ENCODE assay signal across 8 mouse cellular contexts in genomic region chr5:120587616-120587926, GRCm38 (mm10). TPM values are rescaled to one million over a fixed set of nuclear protein-coding genes. Genes with fewer than 3 reads are reported as not detected.
DNase-seq lines count a peak whose midpoint lies in the region; ATAC-seq and TF ChIP-seq lines count a peak whose summit lies in the region.

No protein-coding gene starts in this region.

- 17% methylated on average over 9 of the region's 9 CpGs for WGBS in heart, embryonic 12.5 days

- H3K4me2 ChIP-seq in heart, embryonic 12.5 days: peak overlapping the region; percentile 92

- TF ChIP-seq CTCF in testis, adult 2 months (IDR thresholded peaks at IDR 0.05; ENCODE audit: control insufficient read depth, insufficient read depth, insufficient replicate concordance, low read depth, low read length): no peak

- 0 out of 2 replicates have a peak, but pooled peaks have one; percentile 12 for ATAC-seq in heart, embryonic 12.5 days (ENCODE audit: insufficient number of reproducible peaks, low FRiP score)
- peak; percentile 39 for ATAC-seq in megakaryocyte-erythroid progenitor cell, adult 5-6 weeks (replicated peaks; ENCODE audit: low FRiP score, low TSS enrichment, poor library complexity, severe bottlenecking)

- peaks cover 24% of the 10 kb centered on the region for H3K4me1 ChIP-seq in testis, adult 2 months (ENCODE audit: control insufficient read depth, insufficient read depth, low read length)
- peaks cover 27% of the 10 kb centered on the region for H3K4me1 ChIP-seq in heart, embryonic 12.5 days (replicated peaks)

- DNase-seq in testis, postnatal 10 days (ENCODE audit: low spot score): no peak
- DNase-seq in kidney, postnatal 36 days: peak; percentile 75
- peak; percentile 78 for DNase-seq in thymus, postnatal 0 days (ENCODE audit: low spot score)
- DNase-seq in cerebellum, postnatal 4 days (ENCODE audit: low spot score in 2 of 2): no peak
- DNase-seq in adrenal gland, postnatal 10 days: no peak

- H3K27ac ChIP-seq in testis, adult 2 months (ENCODE audit: control insufficient read depth, insufficient read depth, low read depth, low read length): peak overlapping the region; percentile 5; the same call in 1 of the 2 replicates
- peak overlapping the region; percentile 82 for H3K27ac ChIP-seq in heart, embryonic 12.5 days (ENCODE audit: poor library complexity, severe bottlenecking)

- peak overlapping the region; percentile 93 for H3K9ac ChIP-seq in heart, embryonic 12.5 days

- H3K36me3 ChIP-seq in testis, adult 2 months (ENCODE audit: control insufficient read depth, insufficient read depth, low read length): no peaks in the 10 kb centered on the region
- peaks cover 22% of the 10 kb centered on the region for H3K36me3 ChIP-seq in heart, embryonic 12.5 days

- no peak for TF ChIP-seq POLR2A in testis, adult 2 months (IDR thresholded peaks at IDR 0.05; ENCODE audit: control insufficient read depth, low read depth, low read length)

- H3K4me3 ChIP-seq in testis, adult 2 months (ENCODE audit: control insufficient read depth, low read depth, low read length): peak overlapping the region; percentile 85
- peak overlapping the region; percentile 93 for H3K4me3 ChIP-seq in heart, embryonic 12.5 days

- no peaks in the 10 kb centered on the region for H3K27me3 ChIP-seq in testis, adult 2 months (ENCODE audit: control insufficient read depth, insufficient read depth, low read length)
- H3K27me3 ChIP-seq in heart, embryonic 12.5 days (replicated peaks): no peaks in the 10 kb centered on the region

- H3K9me3 ChIP-seq in heart, embryonic 12.5 days (replicated peaks): no peaks in the 10 kb centered on the region

RNA-seq across cellular contexts. Expression of gene Tpcn1, which starts 0.9 kb away (rescaled TPM):
- polyA plus RNA-seq in testis, adult 2 months (2012; rRNA removed): 18.7 and 20.7 TPM in 2 replicates
- 17.1 and 17.3 TPM in 2 replicates for polyA plus RNA-seq in heart, embryonic 12.5 days (2016; fragmentation: Nextera tagmentation; extraction: Ambion mirVana)
- 71.7 and 84.7 TPM in 2 replicates for total RNA-seq in megakaryocyte-erythroid progenitor cell, adult 5-6 weeks (2014; fragmentation: Nextera tagmentation)
- total RNA-seq in megakaryocyte-erythroid progenitor cell, adult 5-6 weeks (2017): 16.0 and 19.1 TPM in 2 replicates
- polyA plus RNA-seq in thymus, postnatal 0 days (2015; fragmentation: Nextera tagmentation; extraction: Ambion mirVana): 33.3 and 48.6 TPM in 2 replicates
- total RNA-seq in adrenal gland, postnatal 10 days (2021): 10 to 100 TPM; 53.1 to 60.4 TPM

RNA-seq across cellular contexts. Expression of gene Iqcd, which starts 1.2 kb away (rescaled TPM):
- polyA plus RNA-seq in testis, adult 2 months (2012; rRNA removed): 77.3 and 85.9 TPM in 2 replicates
- 0.19 and 0.33 TPM in 2 replicates for polyA plus RNA-seq in heart, embryonic 12.5 days (2016; fragmentation: Nextera tagmentation; extraction: Ambion mirVana)
- 6.4 and 9.0 TPM in 2 replicates for total RNA-seq in megakaryocyte-erythroid progenitor cell, adult 5-6 weeks (2014; fragmentation: Nextera tagmentation)
- total RNA-seq in megakaryocyte-erythroid progenitor cell, adult 5-6 weeks (2017): 6.3 and 7.9 TPM in 2 replicates
- polyA plus RNA-seq in thymus, postnatal 0 days (2015; fragmentation: Nextera tagmentation; extraction: Ambion mirVana): 1.5 and 1.7 TPM in 2 replicates
- total RNA-seq in adrenal gland, postnatal 10 days (2021): under 1 TPM; 0.42 to 0.51 TPM

RNA-seq across cellular contexts. Expression of gene Rita1, which starts 24.8 kb away (rescaled TPM):
- polyA plus RNA-seq in testis, adult 2 months (2012; rRNA removed): 9.0 and 13.2 TPM in 2 replicates
- 9.1 and 10.8 TPM in 2 replicates for polyA plus RNA-seq in heart, embryonic 12.5 days (2016; fragmentation: Nextera tagmentation; extraction: Ambion mirVana)
- 9.9 and 11.8 TPM in 2 replicates for total RNA-seq in megakaryocyte-erythroid progenitor cell, adult 5-6 weeks (2014; fragmentation: Nextera tagmentation)
- 5.5 and 6.9 TPM in 2 replicates for total RNA-seq in megakaryocyte-erythroid progenitor cell, adult 5-6 weeks (2017)
- polyA plus RNA-seq in thymus, postnatal 0 days (2015; fragmentation: Nextera tagmentation; extraction: Ambion mirVana): 10.7 TPM in 2 replicates
- 10 to 100 TPM; 12.9 to 17.4 TPM for total RNA-seq in adrenal gland, postnatal 10 days (2021)

RNA-seq across cellular contexts. Expression of gene Ddx54, which starts 25.0 kb away (rescaled TPM):
- 14.9 and 16.6 TPM in 2 replicates for polyA plus RNA-seq in testis, adult 2 months (2012; rRNA removed)
- 38.7 and 38.8 TPM in 2 replicates for polyA plus RNA-seq in heart, embryonic 12.5 days (2016; fragmentation: Nextera tagmentation; extraction: Ambion mirVana)
- total RNA-seq in megakaryocyte-erythroid progenitor cell, adult 5-6 weeks (2014; fragmentation: Nextera tagmentation): 28.3 and 41.7 TPM in 2 replicates
- total RNA-seq in megakaryocyte-erythroid progenitor cell, adult 5-6 weeks (2017): 40.4 and 40.6 TPM in 2 replicates
- polyA plus RNA-seq in thymus, postnatal 0 days (2015; fragmentation: Nextera tagmentation; extraction: Ambion mirVana): 106 and 108 TPM in 2 replicates
- total RNA-seq in adrenal gland, postnatal 10 days (2021): 10 to 100 TPM; 36.0 to 36.1 TPM

RNA-seq across cellular contexts. Expression of gene Cfap73, which starts 46.5 kb away (rescaled TPM):
- polyA plus RNA-seq in testis, adult 2 months (2012; rRNA removed): 6.4 and 7.8 TPM in 2 replicates
- polyA plus RNA-seq in heart, embryonic 12.5 days (2016; fragmentation: Nextera tagmentation; extraction: Ambion mirVana): not detected in 2 replicates
- total RNA-seq in megakaryocyte-erythroid progenitor cell, adult 5-6 weeks (2014; fragmentation: Nextera tagmentation): not detected in 2 replicates
- not detected in 2 replicates for total RNA-seq in megakaryocyte-erythroid progenitor cell, adult 5-6 weeks (2017)
- polyA plus RNA-seq in thymus, postnatal 0 days (2015; fragmentation: Nextera tagmentation; extraction: Ambion mirVana): 0.23 and 0.30 TPM in 2 replicates
- under 1 TPM in 1 of 2 experiments, not detected in 1; 0.42 TPM for total RNA-seq in adrenal gland, postnatal 10 days (2021)

Comparison
In these comparisons a context has a peak if more than half of its experiments do, and no peak if none do; other contexts are left out.
1. DNase-seq: peak in kidney, postnatal 36 days (2 of 2) and thymus, postnatal 0 days (single experiment); none in testis, postnatal 10 days (single experiment), cerebellum, postnatal 4 days (0 of 2) and adrenal gland, postnatal 10 days (single experiment).
2. RNA of gene Iqcd, which starts 1.2 kb away (polyA plus RNA-seq): 77.3 to 85.9 TPM in testis, adult 2 months; 1.5 to 1.7 TPM in thymus, postnatal 0 days and 0.19 to 0.33 TPM in heart, embryonic 12.5 days; every median in the first group is over 10 times any median in the second.